Comparison of ENCODE assay signal across 8 mouse cellular contexts in the genomic region with DNA sequence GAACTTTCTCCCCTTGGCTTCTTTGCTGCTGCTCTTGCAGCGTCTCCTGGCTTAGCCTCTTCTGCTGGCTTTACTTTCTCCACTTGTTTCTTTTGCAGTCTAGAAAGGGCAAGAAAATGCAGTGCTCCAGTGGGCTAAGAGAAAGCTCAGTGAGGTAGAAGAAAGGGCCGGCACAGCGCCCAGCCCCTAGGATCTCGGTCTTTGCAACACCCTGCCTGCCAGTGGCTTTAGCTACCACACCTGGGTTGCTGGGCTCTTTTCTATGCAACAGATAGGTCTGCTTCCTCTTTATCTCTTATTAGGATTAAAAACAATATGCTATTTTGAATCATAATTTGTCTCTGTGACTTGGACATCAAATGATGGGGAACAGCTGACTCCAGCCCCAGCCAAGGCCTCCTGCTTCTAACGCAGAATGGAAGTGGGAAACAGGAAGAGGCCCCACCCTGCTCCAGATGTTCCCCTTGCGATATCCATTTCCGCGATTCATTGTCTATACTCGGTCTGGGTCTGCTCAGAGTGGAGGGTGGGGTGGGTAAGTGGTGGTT.
DNase-seq lines count a peak whose midpoint lies in the region; ATAC-seq and TF ChIP-seq lines count a peak whose summit lies in the region.

No protein-coding gene starts in this region.

- 0 out of 2 replicates have a peak, but pooled peaks cover 10% of the 10 kb centered on the region for H3K9me3 ChIP-seq in limb, embryonic 13.5 days
- no peaks in the 10 kb centered on the region for H3K9me3 ChIP-seq in limb, embryonic 10.5 days (replicated peaks)
- no peaks in the 10 kb centered on the region for H3K9me3 ChIP-seq in hindbrain, postnatal 0 days (ENCODE audit: low read length)

- no peak for ATAC-seq in limb, embryonic 13.5 days (ENCODE audit: low FRiP score, low read depth)
- 0 out of 2 replicates have a peak, but pooled peaks have one; percentile 27 for ATAC-seq in monocyte, adult 5-6 weeks (replicated peaks; ENCODE audit: insufficient number of reproducible peaks, low FRiP score, low TSS enrichment, poor library complexity, severe bottlenecking)
- ATAC-seq in hindbrain, postnatal 0 days = no peak

- H3K4me3 ChIP-seq in limb, embryonic 13.5 days = no peak overlapping the region
- no peak overlapping the region for H3K4me3 ChIP-seq in limb, embryonic 10.5 days
- H3K4me3 ChIP-seq in hindbrain, postnatal 0 days (ENCODE audit: low read length) = no peak overlapping the region

- no peaks in the 10 kb centered on the region for H3K27me3 ChIP-seq in limb, embryonic 13.5 days
- no peaks in the 10 kb centered on the region for H3K27me3 ChIP-seq in limb, embryonic 10.5 days (ENCODE audit: low read depth, poor library complexity, severe bottlenecking)
- H3K27me3 ChIP-seq in hindbrain, postnatal 0 days (ENCODE audit: insufficient read depth, low read length) = no peaks in the 10 kb centered on the region

- H3K4me2 ChIP-seq in limb, embryonic 13.5 days (replicated peaks) = no peak overlapping the region
- no peak overlapping the region for H3K4me2 ChIP-seq in hindbrain, postnatal 0 days (ENCODE audit: low read depth, low read length)

- no peaks in the 10 kb centered on the region for H3K36me3 ChIP-seq in limb, embryonic 13.5 days
- H3K36me3 ChIP-seq in limb, embryonic 10.5 days = no peaks in the 10 kb centered on the region
- H3K36me3 ChIP-seq in hindbrain, postnatal 0 days (ENCODE audit: insufficient read depth, low read length) = no peaks in the 10 kb centered on the region

- WGBS in limb, embryonic 13.5 days = 63% methylated on average over 9 of the region's 9 CpGs
- 80% methylated on average over 9 of the region's 9 CpGs for WGBS in limb, embryonic 10.5 days
- WGBS in hindbrain, postnatal 0 days = 69% methylated on average over 9 of the region's 9 CpGs

- no peak overlapping the region for H3K9ac ChIP-seq in limb, embryonic 13.5 days
- no peak overlapping the region for H3K9ac ChIP-seq in hindbrain, postnatal 0 days (replicated peaks; ENCODE audit: low read length)

- DNase-seq in limb, embryonic 10.5 days (ENCODE audit: low spot score) = no peak
- peak; percentile 62 for DNase-seq in gastrocnemius, postnatal 25 days
- DNase-seq in kidney, postnatal 14 days = peak; percentile 68
- DNase-seq in layer of hippocampus, postnatal 36 days = no peak
- DNase-seq in hindbrain, postnatal 0 days (ENCODE audit: low spot score) = no peak
- DNase-seq in urinary bladder, adult 2 months (ENCODE audit: low spot score) = no peak

- TF ChIP-seq CTCF in hindbrain, postnatal 0 days (IDR thresholded peaks at IDR 0.05; ENCODE audit: low read depth) = no peak

- peaks cover 6% of the 10 kb centered on the region; the same call in 1 of the 2 replicates for H3K4me1 ChIP-seq in limb, embryonic 13.5 days
- no peaks in the 10 kb centered on the region for H3K4me1 ChIP-seq in limb, embryonic 10.5 days
- no peaks in the 10 kb centered on the region for H3K4me1 ChIP-seq in hindbrain, postnatal 0 days (ENCODE audit: insufficient read depth, low read length)

- H3K27ac ChIP-seq in limb, embryonic 13.5 days = peak overlapping the region; percentile 33; the same call in 1 of the 2 replicates
- H3K27ac ChIP-seq in limb, embryonic 10.5 days = no peak overlapping the region
- H3K27ac ChIP-seq in hindbrain, postnatal 0 days = no peak overlapping the region

Comparison
In these comparisons a context has a peak if more than half of its experiments do, and no peak if none do; other contexts are left out.
1. DNase-seq: peak in gastrocnemius, postnatal 25 days (single experiment) and kidney, postnatal 14 days (single experiment); none in limb, embryonic 10.5 days (single experiment), layer of hippocampus, postnatal 36 days (0 of 2), hindbrain, postnatal 0 days (single experiment) and urinary bladder, adult 2 months (single experiment).